Mouse (Mus musculus) heart, embryonic 15.5 days (tissue): ENCODE measurements around the gene Hoxa6. TPM values are rescaled to one million over a fixed set of nuclear protein-coding genes. Genes with fewer than 3 reads are reported as not detected.

Source experiments
- ATAC-seq: fragments of 200-750 bp; cut with Nextera tagmentation; replicated peaks from 2 replicates; pipeline ENCODE4 v1.8.0; 2017; ENCODE audit warnings: low read depth, moderate TSS enrichment; ENCODE audit not compliant: insufficient number of reproducible peaks, insufficient read depth, low FRiP score
- H3K27ac ChIP-seq: fragments of 300-500 bp; sonication (generic); 2 replicates; pipeline ENCODE4 v1.5.1; 2015; ENCODE audit warnings: mild to moderate bottlenecking, inconsistent platforms
- H3K27me3 ChIP-seq: fragments of 300-500 bp; sonication (generic); 2 replicates; pipeline ENCODE4 v1.6.1; 2015; ENCODE audit warnings: inconsistent platforms
- H3K36me3 ChIP-seq: fragments of 300-500 bp; sonication (generic); 2 replicates; pipeline ENCODE4 v1.6.1; 2015; ENCODE audit warnings: mild to moderate bottlenecking, inconsistent platforms
- H3K4me1 ChIP-seq: fragments of 300-500 bp; sonication (generic); replicated peaks from 2 replicates; pipeline ENCODE4 v1.6.1; 2015; ENCODE audit warnings: inconsistent platforms
- H3K4me2 ChIP-seq: fragments of 300-500 bp; sonication (generic); 2 replicates; pipeline ENCODE4 v1.6.1; 2015; ENCODE audit warnings: inconsistent platforms, mild to moderate bottlenecking, moderate library complexity
- H3K4me3 ChIP-seq: fragments of 300-500 bp; sonication (generic); 2 replicates; pipeline ENCODE4 v1.5.1; 2015; ENCODE audit warnings: mild to moderate bottlenecking, inconsistent platforms
- H3K9ac ChIP-seq: fragments of 300-500 bp; sonication (generic); 2 replicates; pipeline ENCODE4 v1.6.1; 2015; ENCODE audit warnings: mild to moderate bottlenecking, inconsistent platforms
- H3K9me3 ChIP-seq: fragments of 300-500 bp; sonication (generic); replicated peaks from 2 replicates; pipeline ENCODE4 v1.6.1; 2016; ENCODE audit warnings: inconsistent platforms
- WGBS: fragments of 180-500 bp; shearing (Covaris S2); methylation state at CpG from one replicate; pipeline ENCODE4 v1.1.7; 2015; ENCODE audit warnings: mixed read lengths; 5-methylcytosine and 5-hydroxymethylcytosine counted together
- polyA plus RNA-seq: library from polyadenylated mRNA; unstranded; fragments of >200 nt; fragmentation: Nextera tagmentation; extraction: Ambion mirVana; gene quantifications from 2 replicates; pipeline ENCODE4 v1.2.1, GENCODE M21; 2015

Gene Hoxa6
- polyA plus RNA-seq, 1 experiment from 2014 or later, result not detected

DNA sequence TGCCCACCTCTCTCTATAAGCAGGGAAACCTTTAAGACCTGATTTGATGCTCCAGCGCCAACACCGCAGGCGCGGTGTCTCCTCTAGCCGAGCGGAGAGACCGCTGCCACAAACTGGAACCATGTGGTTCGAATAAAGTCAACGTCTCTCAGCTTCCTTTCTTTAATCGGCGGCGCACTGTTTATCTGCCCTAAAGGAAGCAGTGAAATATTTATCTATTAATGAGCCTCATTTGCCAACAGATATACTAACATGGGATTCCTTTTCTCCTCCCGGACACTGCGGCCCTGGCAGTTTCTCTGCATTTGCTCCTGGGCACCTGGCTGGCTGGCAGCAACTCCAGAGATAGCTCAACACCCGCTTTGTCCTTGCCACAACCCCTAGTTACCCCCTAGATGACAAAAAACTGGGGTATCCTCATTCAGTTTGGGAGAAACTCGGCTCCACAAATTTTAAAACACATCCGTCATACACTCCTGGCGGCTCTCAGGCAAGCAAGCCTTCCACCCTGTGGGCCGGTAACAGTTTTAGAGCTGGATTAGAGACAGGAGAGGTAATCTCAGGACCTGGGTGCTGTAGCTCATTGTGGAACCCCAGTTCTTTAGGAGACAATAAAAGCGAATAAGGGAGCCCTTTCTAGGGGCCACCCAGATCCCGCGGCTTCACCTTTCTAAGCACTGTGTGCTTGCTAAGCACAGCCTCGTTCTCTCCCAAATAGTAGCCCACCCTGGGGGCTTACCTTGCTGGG is 9.5 kb upstream of the Hoxa6 start:
- Histone ChIP-seq H3K4me3 (peak overlapping the region; percentile 35), H3K9ac (no peak overlapping the region), H3K9me3 (no peaks in the 10 kb centered on the region), H3K27ac (no peak overlapping the region), H3K4me1 (peaks cover 22% of the 10 kb centered on the region), H3K36me3 (no peaks in the 10 kb centered on the region), H3K27me3 (peaks cover 99% of the 10 kb centered on the region), H3K4me2 (peak overlapping the region; percentile 52)
- ATAC-seq, result no peak
- 10% methylated on average over 23 of the region's 23 CpGs for WGBS

DNA sequence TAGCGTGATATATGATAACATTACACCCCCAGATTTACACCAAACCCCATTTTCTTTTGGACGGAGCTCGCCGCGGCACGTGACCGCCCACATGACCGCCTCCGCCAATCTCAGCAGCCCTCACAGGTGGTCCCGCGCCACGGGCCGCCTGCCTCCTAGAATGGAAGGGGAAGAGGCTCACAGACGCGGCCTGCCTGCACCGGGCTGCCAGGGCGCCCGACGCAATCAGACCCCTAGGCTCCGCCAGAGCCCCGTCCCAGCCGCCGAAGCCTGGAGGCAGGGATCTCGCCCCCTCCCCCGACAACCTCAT is 8.9 kb upstream of the Hoxa6 start:
- Histone ChIP-seq H3K4me3 (peak overlapping the region; percentile 35), H3K36me3 (no peaks in the 10 kb centered on the region), H3K4me2 (peak overlapping the region; percentile 52), H3K27me3 (peaks cover 99% of the 10 kb centered on the region), H3K27ac (no peak overlapping the region), H3K9ac (no peak overlapping the region), H3K4me1 (peaks cover 28% of the 10 kb centered on the region), H3K9me3 (no peaks in the 10 kb centered on the region)
- no peak for ATAC-seq
- WGBS, result under 1% methylated on average over 25 of the region's 25 CpGs

- no peaks in the 10 kb centered on the region for H3K36me3 ChIP-seq
- H3K9ac ChIP-seq, result no peak overlapping the region
- ATAC-seq, result no peak
- H3K27me3 ChIP-seq, result peaks cover 99% of the 10 kb centered on the region
- peak overlapping the region; percentile 52 for H3K4me2 ChIP-seq
- no peak overlapping the region for H3K27ac ChIP-seq
- no peaks in the 10 kb centered on the region for H3K9me3 ChIP-seq
- peak overlapping the region; percentile 35 for H3K4me3 ChIP-seq
- WGBS, result 2% methylated on average over 60 of the region's 60 CpGs
- H3K4me1 ChIP-seq, result peaks cover 31% of the 10 kb centered on the region
Observed at GRCm38 (mm10) chr6:52216691-52217458, 8.4 kb upstream of the Hoxa6 start.

GRCm38 (mm10) chr6:52215771-52216535 is 7.4 kb upstream of the Hoxa6 start:
- no peak overlapping the region for H3K27ac ChIP-seq
- WGBS, result 5% methylated on average over 30 of the region's 30 CpGs
- H3K4me1 ChIP-seq, result peaks cover 30% of the 10 kb centered on the region
- H3K9ac ChIP-seq, result no peak overlapping the region
- H3K4me3 ChIP-seq, result no peak overlapping the region
- no peak for ATAC-seq
- H3K4me2 ChIP-seq, result 0 out of 2 replicates have a peak overlapping the region, but pooled peaks have one; percentile 14
- H3K9me3 ChIP-seq, result no peaks in the 10 kb centered on the region
- H3K27me3 ChIP-seq, result peaks cover 100% of the 10 kb centered on the region
- no peaks in the 10 kb centered on the region for H3K36me3 ChIP-seq

DNA sequence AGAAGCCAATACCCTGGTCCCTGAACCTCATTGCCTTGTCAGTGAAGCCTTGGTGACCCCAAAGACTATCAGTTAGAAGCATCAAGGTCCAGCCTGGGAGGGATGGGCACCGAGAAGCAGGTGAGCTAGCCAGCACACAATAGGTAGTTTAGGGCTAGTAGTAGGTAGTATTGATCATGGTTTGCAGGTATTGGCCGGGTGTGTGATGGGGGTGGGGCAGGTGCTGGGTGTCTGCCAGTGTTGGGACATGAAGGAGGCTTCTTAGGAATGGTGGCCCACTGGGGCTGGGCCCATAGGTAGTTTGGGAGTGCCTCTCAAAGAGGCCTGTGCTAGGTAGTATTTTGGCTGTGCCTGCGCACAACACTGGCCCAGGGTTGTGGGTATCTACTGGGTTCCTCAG is 6.5 kb upstream of the Hoxa6 start:
- no peaks in the 10 kb centered on the region for H3K9me3 ChIP-seq
- no peak overlapping the region for H3K4me3 ChIP-seq
- 34% methylated on average over 3 of the region's 3 CpGs for WGBS
- H3K36me3 ChIP-seq, result no peaks in the 10 kb centered on the region
- no peak for ATAC-seq
- no peak overlapping the region for H3K4me2 ChIP-seq
- H3K4me1 ChIP-seq, result peaks cover 30% of the 10 kb centered on the region
- peaks cover 100% of the 10 kb centered on the region for H3K27me3 ChIP-seq
- H3K27ac ChIP-seq, result no peak overlapping the region
- H3K9ac ChIP-seq, result no peak overlapping the region

DNA sequence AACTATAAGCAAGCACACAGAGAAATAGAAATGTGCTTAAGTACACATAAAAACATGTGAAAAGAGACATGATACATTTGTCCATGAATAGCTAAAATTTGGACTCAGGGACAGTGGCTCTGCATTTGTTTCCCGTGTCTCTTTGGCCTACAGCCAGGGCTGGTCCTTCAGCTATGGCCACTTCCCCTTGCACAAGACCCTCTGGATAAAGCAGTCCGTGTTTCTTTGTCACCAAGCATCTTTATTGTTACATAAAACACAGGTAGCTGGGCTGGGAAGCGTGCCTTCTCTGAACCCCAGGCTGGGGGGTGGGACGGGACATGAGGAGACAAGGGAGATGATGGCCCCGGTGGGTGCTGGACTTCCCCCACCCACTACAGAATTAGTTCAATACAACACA is 5.7 kb upstream of the Hoxa6 start:
- Histone ChIP-seq H3K27me3 (peaks cover 100% of the 10 kb centered on the region), H3K9me3 (no peaks in the 10 kb centered on the region), H3K4me2 (no peak overlapping the region)

GRCm38 (mm10) chr6:52213119-52213986 is 4.8 kb upstream of the Hoxa6 start, which contains the start of the genes Hoxa3 and Gm28308:
TSS of gene Hoxa3 (minus strand) at chr6:52213336.
TSS of gene Gm28308 (minus strand) at chr6:52213339.
- Histone ChIP-seq H3K4me3 (peak within 1 kb of the TSS; percentile 42), H3K36me3 (no peaks in the 10 kb centered on the region), H3K9me3 (no peaks in the 10 kb centered on the region), H3K9ac (no peak within 1 kb of the TSS), H3K27ac (no peak within 1 kb of the TSS), H3K4me1 (peaks cover 36% of the 10 kb centered on the region), H3K4me2 (peak within 1 kb of the TSS; percentile 57), H3K27me3 (peaks cover 100% of the 10 kb centered on the region)
- 7% methylated on average over 38 of the region's 38 CpGs for WGBS
- ATAC-seq, result no peak

More for the DNA sequence above, 5.7 kb upstream of the Hoxa6 start:
- ATAC-seq, result no peak
- WGBS, result 23% methylated on average over 5 of the region's 5 CpGs
- H3K4me3 ChIP-seq, result no peak overlapping the region
- no peaks in the 10 kb centered on the region for H3K36me3 ChIP-seq
- H3K4me1 ChIP-seq, result peaks cover 30% of the 10 kb centered on the region
- H3K9ac ChIP-seq, result no peak overlapping the region
- H3K27ac ChIP-seq, result no peak overlapping the region

DNA sequence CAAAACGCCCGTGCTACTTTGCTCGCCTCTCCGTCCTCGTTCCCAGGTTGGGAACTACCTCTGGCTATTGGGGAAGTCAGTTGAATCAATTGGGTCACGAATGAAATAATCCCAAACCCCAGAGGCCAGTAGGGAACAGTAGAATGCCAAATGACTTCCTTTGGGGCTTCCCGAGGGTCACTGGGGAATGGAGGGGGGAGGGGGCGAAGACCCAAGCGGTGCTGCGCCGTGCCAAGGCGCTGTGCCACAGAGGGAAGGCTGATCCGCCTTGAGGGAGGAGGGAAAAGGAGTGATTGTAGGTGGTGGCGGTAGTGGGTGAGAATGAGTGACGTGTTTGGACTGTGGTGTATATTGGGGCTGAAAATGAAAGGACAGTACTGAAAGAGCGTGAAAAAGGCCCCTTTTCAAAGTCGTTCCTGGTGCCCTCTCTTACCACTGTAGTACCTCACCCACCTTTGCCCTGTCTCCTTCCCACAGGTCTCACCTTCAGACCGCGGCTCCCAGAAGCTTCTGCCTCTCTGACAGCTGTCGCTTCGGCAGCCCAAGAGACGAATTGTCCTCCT is 4.1 kb upstream of the Hoxa6 start:
- Histone ChIP-seq H3K4me1 (peaks cover 40% of the 10 kb centered on the region), H3K4me2 (peak overlapping the region; percentile 57), H3K27ac (no peak overlapping the region), H3K27me3 (peaks cover 99% of the 10 kb centered on the region), H3K9me3 (no peaks in the 10 kb centered on the region), H3K36me3 (no peaks in the 10 kb centered on the region), H3K4me3 (peak overlapping the region; percentile 42), H3K9ac (no peak overlapping the region)
- ATAC-seq, result no peak
- whole genome bisulfite sequencing, result 1% methylated on average over 22 of the region's 22 CpGs

DNA sequence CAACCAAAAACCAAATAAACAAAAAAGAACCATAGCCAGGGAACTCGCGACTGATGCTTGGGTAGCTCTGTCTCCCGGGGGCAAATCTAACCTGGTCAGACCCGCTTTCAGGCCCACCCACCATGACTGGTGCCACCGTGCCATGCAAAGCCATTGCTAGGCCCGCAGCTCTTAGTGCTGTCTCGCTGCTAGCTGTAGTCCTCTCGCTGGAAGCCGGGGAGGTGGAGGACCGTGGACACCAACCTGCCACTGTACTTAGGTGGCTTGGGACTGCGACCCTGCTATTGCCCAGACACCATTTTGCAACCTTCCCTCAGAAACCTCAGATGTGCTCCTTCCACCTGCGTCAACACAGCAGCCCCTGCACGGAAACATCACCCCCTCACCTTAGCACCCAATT is 3.4 kb upstream of the Hoxa6 start:
- no peaks in the 10 kb centered on the region for H3K36me3 ChIP-seq
- peaks cover 99% of the 10 kb centered on the region for H3K27me3 ChIP-seq
- no peak overlapping the region for H3K9ac ChIP-seq
- no peak for ATAC-seq
- peaks cover 35% of the 10 kb centered on the region for H3K4me1 ChIP-seq
- WGBS, result 6% methylated on average over 13 of the region's 13 CpGs
- no peaks in the 10 kb centered on the region for H3K9me3 ChIP-seq
- H3K4me3 ChIP-seq, result peak overlapping the region; percentile 42
- peak overlapping the region; percentile 57 for H3K4me2 ChIP-seq
- H3K27ac ChIP-seq, result no peak overlapping the region

DNA sequence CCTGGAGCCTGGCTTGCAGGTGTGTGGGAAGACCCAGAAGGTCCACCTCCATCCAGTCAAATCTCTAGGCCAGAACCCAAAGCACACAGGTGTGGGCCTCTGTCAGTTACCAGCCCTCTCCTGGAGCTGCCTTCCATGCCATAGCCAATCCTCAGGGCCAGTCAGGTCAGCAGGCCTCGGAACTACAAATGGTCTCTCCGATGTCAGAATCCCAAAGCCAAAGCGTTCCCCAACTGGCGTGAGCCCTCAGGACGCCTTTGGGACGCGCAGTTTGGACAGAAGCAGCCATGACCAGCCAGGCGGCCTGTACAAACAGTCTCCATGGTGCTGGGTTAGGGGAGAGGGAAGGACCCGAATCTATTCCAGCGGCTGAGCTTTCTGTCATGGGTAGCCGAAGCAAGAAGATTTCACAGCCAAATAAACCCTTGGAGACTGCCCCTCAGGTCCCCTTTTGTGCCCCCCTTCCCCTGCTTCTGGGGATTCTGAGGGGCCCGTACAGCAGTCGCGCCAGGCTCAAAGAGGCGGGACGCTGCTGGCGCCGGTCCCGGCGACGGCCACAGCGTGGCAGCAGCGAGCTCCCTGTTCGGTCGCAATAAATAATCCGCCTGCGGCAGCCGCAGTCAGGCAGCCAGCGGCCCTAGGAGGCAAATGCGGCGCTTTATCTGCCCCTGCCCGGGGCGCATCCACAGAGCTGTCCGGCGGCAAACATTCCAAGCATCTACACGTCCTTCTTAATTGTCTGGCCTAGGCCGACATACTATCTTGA is 2.8 kb upstream of the Hoxa6 start:
- peaks cover 33% of the 10 kb centered on the region for H3K4me1 ChIP-seq
- 2% methylated on average over 37 of the region's 37 CpGs for WGBS
- peak overlapping the region; percentile 42 for H3K4me3 ChIP-seq
- peaks cover 99% of the 10 kb centered on the region for H3K27me3 ChIP-seq
- no peaks in the 10 kb centered on the region for H3K9me3 ChIP-seq
- no peaks in the 10 kb centered on the region for H3K36me3 ChIP-seq
- H3K9ac ChIP-seq, result no peak overlapping the region
- ATAC-seq, result peak; percentile 48; the same call in 1 of the 2 replicates
- peak overlapping the region; percentile 57 for H3K4me2 ChIP-seq
- H3K27ac ChIP-seq, result no peak overlapping the region
